Mouse (Mus musculus): ENCODE results near the gene Ahsa1. TPM values are rescaled to one million over a fixed set of nuclear protein-coding genes. Genes with fewer than 3 reads are reported as not detected.
"Not testable (repeated sequence)": the region's sequence is repeated elsewhere in the genome, so short reads cannot be mapped to it uniquely, and the experiment has no call there.

The Ahsa1 gene
- polyA plus RNA-seq, 2 experiments from 2014 or later = 146 to 154 TPM

DNA sequence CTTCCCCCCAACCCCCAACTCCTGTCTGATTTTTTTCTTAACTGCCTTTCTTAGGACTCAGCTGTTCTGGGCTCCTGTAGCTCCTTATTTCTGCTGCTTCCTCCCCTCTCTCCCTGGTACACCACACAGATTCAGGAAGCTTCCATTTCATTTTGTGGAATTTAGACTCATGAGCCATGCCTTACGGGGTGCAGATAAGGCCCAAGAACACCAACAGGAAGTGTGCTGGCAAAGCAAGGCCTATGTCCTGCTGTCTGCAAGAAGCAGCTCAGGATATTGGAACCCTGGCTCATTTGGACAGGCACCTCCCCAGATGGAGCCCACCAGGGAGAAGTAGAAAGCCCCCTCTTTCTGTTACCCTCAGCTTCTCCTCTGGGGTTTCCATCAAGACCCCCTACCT, 15.5 kb downstream of the Ahsa1 start:
- ATAC-seq = no peak

DNA sequence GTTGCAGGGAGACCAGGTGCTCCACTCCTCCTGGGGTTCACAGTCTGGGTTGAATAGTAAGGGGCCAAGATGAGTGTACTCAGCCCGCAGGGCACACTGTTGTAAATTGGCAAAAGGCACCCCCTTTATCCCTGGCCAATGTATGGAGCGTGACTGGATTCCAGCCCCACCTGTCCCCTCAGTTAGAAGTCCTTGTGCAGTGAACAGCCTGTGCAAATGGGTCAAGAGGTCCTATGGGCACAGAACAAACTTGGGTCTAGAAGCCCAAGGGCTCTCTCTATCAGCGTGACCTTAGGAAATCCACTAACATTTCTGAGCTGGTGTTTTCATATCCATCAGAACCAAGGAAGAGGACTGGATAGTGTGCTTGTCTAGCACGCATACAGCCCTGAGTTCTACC, 16.5 kb downstream of the Ahsa1 start:
- ATAC-seq = no peak

DNA sequence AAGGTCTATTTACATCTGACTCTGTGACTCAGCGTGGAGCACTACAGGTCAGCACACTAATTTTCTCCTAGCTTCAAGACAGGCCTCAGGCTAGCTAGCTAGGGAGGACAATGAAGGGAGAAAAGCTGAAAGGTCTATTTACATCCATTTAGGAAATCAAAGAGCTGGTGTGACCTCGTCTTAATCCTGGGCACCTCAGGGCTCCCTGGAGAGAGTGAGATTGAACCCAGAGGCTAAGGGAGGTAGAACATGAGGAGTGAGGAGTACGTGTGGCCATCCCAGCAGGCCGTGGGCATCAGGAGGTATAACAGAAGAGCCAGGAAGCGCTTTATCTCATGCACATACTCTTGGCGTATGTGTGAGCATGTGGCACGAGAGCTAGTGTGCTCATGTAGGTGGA, 17.4 kb downstream of the Ahsa1 start:
- ATAC-seq = no peak

DNA sequence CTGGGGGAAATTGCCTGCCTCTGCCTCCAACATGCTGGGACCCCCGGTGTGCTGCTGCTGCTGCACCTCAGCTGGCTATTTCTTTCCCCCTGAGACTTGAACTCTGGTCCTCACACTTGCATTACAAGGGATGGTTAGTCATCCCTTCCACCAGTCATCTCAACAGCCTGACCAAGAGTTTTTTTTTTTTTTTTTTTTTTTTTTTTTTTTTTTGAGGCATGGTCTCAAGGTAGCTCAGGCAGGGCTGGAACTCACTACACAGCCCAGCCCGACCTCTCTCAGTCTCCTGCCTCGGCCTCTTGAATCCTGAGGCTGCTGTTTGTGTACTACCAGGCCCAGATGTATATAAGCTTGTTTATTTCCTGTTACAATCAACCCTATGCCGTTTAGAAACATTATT, 18.0 kb downstream of the Ahsa1 start:
- ATAC-seq = no peak

DNA sequence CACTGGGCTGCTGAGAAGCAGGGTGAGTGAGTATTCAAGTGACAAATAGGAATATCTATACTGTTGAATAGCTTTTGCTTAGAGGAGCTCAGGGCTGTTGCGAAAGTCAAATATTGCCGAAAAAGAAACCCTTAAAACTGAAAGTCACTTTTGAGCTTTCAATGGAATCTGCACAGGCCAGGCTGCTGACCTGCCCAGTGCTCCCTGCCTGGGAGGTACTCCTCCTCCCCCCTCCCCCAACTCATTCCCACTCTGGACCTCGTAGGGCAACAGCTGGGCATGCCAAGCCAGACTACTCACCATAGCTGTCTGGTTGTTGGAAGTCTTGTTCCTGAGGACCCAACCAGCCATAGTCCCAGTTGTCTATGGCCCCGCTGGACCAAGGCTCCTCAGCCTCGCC, 18.4 kb downstream of the Ahsa1 start:
- no peak for ATAC-seq

DNA sequence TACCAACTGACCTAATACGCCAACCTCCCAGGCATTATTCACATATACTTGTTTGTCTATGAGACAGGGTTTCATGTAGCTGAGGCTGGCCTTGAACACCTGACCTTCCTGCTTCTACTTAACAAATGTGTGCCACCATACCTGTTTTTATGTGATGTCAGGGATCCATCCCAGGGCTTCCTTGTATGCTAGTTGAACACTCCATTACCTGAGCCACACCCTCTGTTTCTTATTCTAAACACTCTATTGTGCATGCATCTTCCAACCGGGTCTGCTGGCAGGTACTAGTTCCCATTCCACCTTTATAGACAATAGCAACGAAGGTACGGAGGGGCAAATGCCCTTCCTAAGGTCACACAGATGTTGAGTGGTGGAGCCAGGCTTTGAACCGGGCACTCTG, 22.8 kb downstream of the Ahsa1 start:
- ATAC-seq = no peak

DNA sequence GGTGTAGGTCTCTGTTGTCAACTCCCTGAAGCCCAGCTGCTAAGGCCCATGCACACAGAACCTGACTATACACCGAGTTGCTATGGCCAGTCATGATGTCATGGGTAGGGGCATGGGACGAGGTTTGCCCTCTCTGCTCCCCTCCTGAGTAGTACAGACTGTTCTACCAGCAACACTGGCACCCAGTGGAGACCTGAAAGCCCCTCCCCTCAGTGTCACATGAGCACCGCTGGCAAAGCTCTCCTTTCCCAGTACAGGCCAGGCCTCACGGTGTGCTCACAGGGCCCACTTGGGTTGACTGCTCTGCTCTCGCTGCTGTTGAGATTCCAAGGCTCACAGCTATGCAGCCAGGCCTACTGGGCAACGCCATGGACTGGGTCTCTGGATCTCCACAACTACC, 27.7 kb downstream of the Ahsa1 start:
- no peak for ATAC-seq

DNA sequence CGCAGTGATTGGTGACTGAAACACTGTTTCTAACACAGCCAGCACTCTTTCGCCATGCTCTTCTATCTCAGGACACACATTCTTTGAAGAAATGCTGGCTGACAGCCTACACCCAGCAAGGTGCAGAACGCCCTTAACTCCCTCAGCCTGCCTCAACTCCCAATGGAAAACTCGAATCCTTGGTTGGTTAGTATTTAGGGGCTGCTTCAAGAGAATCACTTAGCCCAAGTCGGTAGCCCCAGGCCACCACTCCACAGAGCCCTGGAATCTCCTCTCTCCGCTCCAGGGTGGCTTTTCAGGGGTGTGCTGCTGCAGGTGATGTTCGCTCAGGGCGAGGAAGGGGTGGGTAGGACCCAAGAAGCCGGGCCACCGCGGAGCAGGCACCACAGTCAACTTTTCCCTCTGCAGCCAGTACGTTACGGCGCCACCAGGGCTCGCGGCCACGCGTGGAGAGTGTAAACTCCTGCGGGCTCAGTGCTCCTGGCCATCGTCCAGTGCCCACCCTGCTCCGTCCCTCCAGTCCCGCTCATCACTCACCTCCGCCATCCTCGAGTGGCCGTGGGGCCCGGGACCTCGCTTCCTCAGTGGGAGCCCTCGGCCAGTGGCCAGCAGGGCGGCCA, 32.9 kb downstream of the Ahsa1 start:
- ATAC-seq = no peak

DNA sequence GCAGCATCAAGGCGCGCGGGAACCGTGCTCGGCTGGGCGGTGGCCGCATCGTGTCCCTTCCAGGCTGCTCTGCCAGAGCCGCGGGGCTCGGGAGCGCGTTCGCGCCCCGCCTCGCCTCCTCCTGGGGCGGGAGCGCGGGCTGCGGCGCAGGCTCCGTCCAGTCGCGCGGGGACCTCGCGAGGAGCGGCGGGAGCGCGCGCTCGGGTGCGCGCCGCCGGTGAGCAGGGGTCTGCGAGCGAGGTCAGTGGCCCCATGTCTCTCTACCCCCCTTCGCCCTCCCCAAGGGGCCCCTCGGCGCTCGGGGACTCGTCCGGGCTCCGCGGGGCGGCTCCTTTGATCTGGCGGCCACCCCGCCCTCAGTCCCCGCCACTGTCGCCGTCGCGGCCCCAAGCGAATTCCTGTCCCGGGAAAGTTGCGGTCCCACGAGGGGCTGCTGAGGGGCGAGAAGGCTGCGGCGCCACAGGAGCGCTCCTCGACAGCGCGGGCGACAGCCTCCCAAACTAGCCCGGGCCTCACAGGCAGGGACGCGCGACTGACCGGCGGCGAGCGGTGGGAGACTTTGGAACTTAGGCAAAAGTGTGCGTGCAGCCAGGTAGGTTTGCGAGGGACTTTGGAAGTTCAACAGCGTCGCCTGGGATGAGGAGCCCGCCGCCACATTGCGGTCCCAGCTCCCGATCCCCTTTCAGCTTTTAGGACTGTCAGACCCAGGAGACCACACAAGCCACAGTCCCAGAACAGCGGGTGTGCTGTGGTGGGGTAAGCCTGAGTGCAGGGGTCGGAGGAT, 33.6 kb downstream of the Ahsa1 start, which contains the start of gene Ism2:
TSS of gene Ism2 (minus strand) at position 49 of the 784 bp plus-strand sequence.
- ATAC-seq = no peak

DNA sequence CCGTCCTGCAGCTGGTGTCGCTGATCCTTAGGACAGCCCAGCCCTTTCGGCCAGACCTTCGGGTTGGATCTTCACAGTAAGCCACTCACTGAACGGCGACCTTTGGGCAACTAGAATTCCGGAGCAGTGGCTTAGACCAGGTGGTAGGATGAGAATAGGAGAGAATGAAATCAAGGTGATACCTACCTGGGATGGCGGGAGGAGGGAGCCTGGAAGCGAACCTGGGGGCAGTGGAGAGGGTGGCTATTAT, 34.1 kb downstream of the Ahsa1 start:
- no peak for ATAC-seq

DNA sequence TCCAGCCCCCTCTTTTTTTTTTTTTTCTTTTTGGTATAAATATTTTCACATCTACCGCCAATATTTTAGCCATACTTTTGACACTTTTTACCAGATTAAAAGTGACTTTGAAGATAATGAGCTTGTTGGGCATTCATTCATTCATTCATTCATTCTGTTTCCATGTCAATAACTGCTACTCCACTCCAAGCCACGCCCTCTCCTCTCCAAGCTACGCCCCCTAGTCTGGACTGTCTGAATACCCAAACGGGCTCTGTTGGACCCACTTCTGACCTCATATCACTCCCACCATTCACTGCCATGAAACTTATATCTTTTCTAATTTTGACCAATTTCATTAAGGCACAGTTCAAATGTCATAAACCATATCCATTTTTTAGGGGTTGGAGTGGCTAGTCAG, 34.9 kb downstream of the Ahsa1 start:
- ATAC-seq = no peak

DNA sequence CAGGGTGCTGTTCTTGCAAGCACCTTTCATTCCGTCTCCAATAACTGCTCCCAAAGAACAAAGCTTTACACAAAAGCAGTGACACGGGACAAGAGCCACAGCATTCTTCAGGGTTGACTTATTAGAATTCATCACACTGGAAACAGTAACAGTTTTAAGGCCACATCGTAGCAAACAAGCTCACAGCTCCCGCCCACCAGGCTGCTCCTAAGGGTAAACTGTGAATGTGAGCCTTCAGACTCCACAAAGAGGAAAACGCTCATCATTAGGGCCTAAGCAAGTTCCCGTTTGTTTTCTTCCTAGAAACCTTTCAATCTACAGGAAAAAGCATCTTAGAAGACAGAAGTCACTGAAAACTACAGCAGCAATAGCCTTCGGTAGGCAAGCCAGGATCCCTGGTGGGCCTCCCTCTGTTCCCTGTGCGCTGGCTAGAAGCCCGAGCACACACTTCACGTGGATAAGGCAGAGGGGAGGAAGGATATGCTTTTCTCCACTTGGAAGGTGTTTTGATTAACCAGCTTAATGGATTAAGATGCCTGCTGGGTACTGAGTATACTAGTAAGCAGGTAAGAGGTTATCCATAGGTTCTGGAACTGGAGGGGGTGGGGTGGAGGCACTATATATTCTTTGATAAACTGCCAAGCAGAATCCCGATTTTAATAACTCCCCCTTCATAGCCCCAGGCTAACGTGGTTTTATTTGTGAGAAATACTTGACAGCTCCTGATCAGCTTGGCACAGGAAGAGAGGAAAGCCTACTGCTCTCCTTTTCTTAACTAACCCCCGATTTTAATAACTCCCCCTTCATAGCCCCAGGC, 39.7 kb downstream of the Ahsa1 start:
- no peak for ATAC-seq

DNA sequence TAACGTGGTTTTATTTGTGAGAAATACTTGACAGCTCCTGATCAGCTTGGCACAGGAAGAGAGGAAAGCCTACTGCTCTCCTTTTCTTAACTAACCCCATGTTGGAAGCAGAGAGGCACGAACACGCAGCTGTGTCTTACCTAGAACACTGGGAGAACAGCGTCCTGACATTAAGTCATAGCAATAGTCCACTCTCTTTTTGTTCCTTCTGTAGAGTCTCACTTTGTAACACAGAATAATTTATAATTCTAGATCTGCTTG, 40.2 kb downstream of the Ahsa1 start:
- not testable (repeated sequence) for ATAC-seq

DNA sequence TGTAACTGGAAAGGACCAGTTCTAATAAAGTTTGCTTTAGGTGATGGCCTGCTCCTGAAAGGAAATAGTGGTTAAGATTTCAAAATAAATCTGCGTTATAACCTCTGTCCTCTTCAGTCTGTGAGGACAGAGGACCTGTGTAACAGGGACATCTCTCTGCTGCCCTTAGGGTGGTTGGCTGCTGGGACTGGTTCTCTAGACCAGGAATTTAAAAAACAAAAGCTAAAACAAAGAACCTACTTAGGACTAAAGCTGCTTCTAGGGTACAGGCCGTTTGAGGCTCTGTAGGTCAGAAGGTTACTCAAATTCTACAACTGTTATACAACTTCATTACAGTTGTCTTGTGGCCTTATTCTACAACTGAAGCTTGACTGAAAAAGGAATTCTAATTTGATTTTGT, 46.8 kb downstream of the Ahsa1 start:
- no peak for ATAC-seq

DNA sequence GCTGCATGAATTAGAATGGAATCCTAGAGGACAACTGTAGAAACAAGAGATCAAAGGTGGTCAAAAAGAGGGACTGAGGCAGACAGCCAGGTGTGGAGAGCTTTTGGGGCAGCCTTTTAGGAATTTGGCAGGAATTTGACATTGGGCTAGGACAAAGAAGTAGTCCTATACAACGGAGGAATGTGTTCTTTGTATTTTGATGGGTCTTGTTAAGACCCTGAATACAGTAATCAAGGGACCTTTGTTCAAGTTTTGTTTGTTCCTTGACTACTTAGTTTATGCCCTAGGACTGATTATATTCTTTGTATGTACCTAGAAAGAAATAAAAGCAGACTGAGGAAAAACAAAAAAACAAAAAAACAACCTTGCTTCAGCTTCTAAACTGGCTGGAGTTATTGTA, 51.7 kb downstream of the Ahsa1 start:
- no peak for ATAC-seq

DNA sequence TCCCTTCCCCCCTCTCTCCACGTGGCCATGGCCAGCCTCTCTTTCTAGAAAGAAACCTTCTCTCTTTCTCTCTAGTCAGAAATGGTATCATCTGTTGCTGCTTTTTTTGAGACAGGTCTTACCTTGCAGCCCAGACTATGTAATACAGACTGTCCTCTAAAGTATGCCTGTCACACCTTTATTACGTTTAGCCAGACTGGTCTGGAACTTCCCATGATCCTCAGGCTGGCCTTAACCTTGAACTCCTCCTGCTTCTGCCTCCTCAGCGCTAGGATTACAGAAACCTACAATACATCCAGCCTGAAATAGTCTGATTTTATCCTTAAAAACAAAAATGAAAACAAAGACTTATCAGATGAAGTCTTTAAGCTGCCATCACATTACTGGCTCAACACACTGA, 53.0 kb downstream of the Ahsa1 start:
- no peak for ATAC-seq

Other genes starting within 250 kb of the Ahsa1 start
- 1 to 10 TPM in 1 of 2 experiments, under 1 TPM in 1; 0.54 to 1.1 TPM for gene Tmem63c, start 245.1 kb upstream of the Ahsa1 start, polyA plus RNA-seq (2017; shearing (Covaris generic))
- gene Ngb, start 163.9 kb upstream of the Ahsa1 start, polyA plus RNA-seq (2017; shearing (Covaris generic)) = not detected
- gene Gstz1, start 119.3 kb upstream of the Ahsa1 start, polyA plus RNA-seq (2017; shearing (Covaris generic)) = 10 to 100 TPM; 13.8 to 21.4 TPM
- 1 to 10 TPM in 1 of 2 experiments, under 1 TPM in 1; 0.89 to 1.1 TPM for gene Pomt2, start 118.5 kb upstream of the Ahsa1 start, polyA plus RNA-seq (2017; shearing (Covaris generic))
- gene Samd15, start 66.8 kb upstream of the Ahsa1 start, polyA plus RNA-seq (2017; shearing (Covaris generic)) = 1 to 10 TPM in 1 of 2 experiments, not detected in 1; 5.3 TPM
- gene Tmed8, start 66.0 kb upstream of the Ahsa1 start, polyA plus RNA-seq (2017; shearing (Covaris generic)) = 1 to 10 TPM; 2.2 to 3.4 TPM
- 1 to 10 TPM in 1 of 2 experiments, under 1 TPM in 1; 0.73 to 1.5 TPM for gene Noxred1, start 27.7 kb upstream of the Ahsa1 start, polyA plus RNA-seq (2017; shearing (Covaris generic))
- gene Vipas39, start 223 bp upstream of the Ahsa1 start, polyA plus RNA-seq (2017; shearing (Covaris generic)) = 10 to 100 TPM; 42.1 to 55.2 TPM
- gene Ism2, start 33.2 kb downstream of the Ahsa1 start, polyA plus RNA-seq (2017; shearing (Covaris generic)) = not detected
- gene Sptlc2, start 121.9 kb downstream of the Ahsa1 start, polyA plus RNA-seq (2017; shearing (Covaris generic)) = 10 to 100 TPM; 56.8 to 71.9 TPM
- gene Slirp, start 177.4 kb downstream of the Ahsa1 start, polyA plus RNA-seq (2017; shearing (Covaris generic)) = 100 to 1,000 TPM in 1 of 2 experiments, 10 to 100 TPM in 1; 63.8 to 113 TPM
- 10 to 100 TPM; 63.6 to 82.0 TPM for gene Alkbh1, start 177.5 kb downstream of the Ahsa1 start, polyA plus RNA-seq (2017; shearing (Covaris generic))
- 100 to 1,000 TPM; 245 TPM for gene Snw1, start 205.8 kb downstream of the Ahsa1 start, polyA plus RNA-seq (2017; shearing (Covaris generic))
- gene Gm5788, start 228.2 kb downstream of the Ahsa1 start, polyA plus RNA-seq (2017; shearing (Covaris generic)) = not detected
- not detected for gene Gm8300, start 247.8 kb downstream of the Ahsa1 start, polyA plus RNA-seq (2017; shearing (Covaris generic))

Measured in CD4-positive, CD25-positive, alpha-beta regulatory T cell, adult 4 months (primary cell).